Mouse (Mus musculus) hindbrain, postnatal 0 days (tissue): ENCODE results near the gene Zic2. TPM values are rescaled to one million over a fixed set of nuclear protein-coding genes. Genes with fewer than 3 reads are reported as not detected.

Experiments used
- ATAC-seq: fragments of 200-750 bp; cut with Nextera tagmentation; 2 replicates; pipeline ENCODE4 v1.8.0; 2017; ENCODE audit warnings: mild to moderate bottlenecking, moderate TSS enrichment, moderate library complexity
- DNase-seq: peaks from one replicate; pipeline ENCODE4 v3.0.0-alpha.2; 2015; ENCODE audit warnings: low spot score
- H3K27ac ChIP-seq: fragments of 300-500 bp; sonication (generic); 2 replicates; pipeline ENCODE4 v1.5.1; 2014; ENCODE audit warnings: mild to moderate bottlenecking
- H3K27me3 ChIP-seq: fragments of 300-500 bp; sonication (generic); 2 replicates; pipeline ENCODE4 v1.6.1; 2014; ENCODE audit warnings: low read length, mixed read lengths; ENCODE audit not compliant: insufficient read depth
- H3K36me3 ChIP-seq: fragments of 300-500 bp; sonication (generic); 2 replicates; pipeline ENCODE4 v1.6.1; 2014; ENCODE audit warnings: low read length, mixed read lengths; ENCODE audit not compliant: insufficient read depth
- H3K4me1 ChIP-seq: fragments of 300-500 bp; sonication (generic); 2 replicates; pipeline ENCODE4 v1.6.1; 2014; ENCODE audit warnings: antibody characterized with exemption, low read length, mixed read lengths; ENCODE audit not compliant: insufficient read depth
- H3K4me2 ChIP-seq: fragments of 300-500 bp; sonication (generic); 2 replicates; pipeline ENCODE4 v1.6.1; 2014; ENCODE audit warnings: low read depth, mild to moderate bottlenecking, low read length, moderate library complexity, mixed read lengths
- H3K4me3 ChIP-seq: fragments of 300-500 bp; sonication (generic); 2 replicates; pipeline ENCODE4 v1.5.1; 2014; ENCODE audit warnings: low read length
- H3K9ac ChIP-seq: fragments of 300-500 bp; sonication (generic); replicated peaks from 2 replicates; pipeline ENCODE4 v1.6.1; 2014; ENCODE audit warnings: mild to moderate bottlenecking, low read length, moderate library complexity, mixed read lengths
- H3K9me3 ChIP-seq: fragments of 300-500 bp; sonication (generic); 2 replicates; pipeline ENCODE4 v1.6.1; 2016; ENCODE audit warnings: low read length, mixed read lengths
- CTCF ChIP-seq: IDR thresholded peaks from 2 replicates; pipeline ENCODE4 v1.5.1; 2016; ENCODE audit warnings: antibody characterized with exemption, control low read depth, low read depth
- WGBS: fragments of 180-500 bp; shearing (Covaris S2); extraction: QIAGEN DNeasy Blood & Tissue Kit; methylation state at CpG from one replicate; pipeline ENCODE4 v1.1.7; 2014; 5-methylcytosine and 5-hydroxymethylcytosine counted together
- polyA plus RNA-seq: library from polyadenylated mRNA; unstranded; fragments of >200 nt; fragmentation: Nextera tagmentation; extraction: Ambion mirVana; gene quantifications from 2 replicates; pipeline ENCODE4 v1.2.1, GENCODE M21; 2015
- total RNA-seq: library from RNA; depleted of rRNA; stranded (reverse); fragments of >200 nt; gene quantifications from 2 replicates; pipeline ENCODE4 v1.2.3, GENCODE M21; 2014; rRNA removed

Zic2 gene
- total RNA-seq: 234 TPM in 2 replicates
- 35.9 and 40.2 TPM in 2 replicates for polyA plus RNA-seq

GRCm38 (mm10) chr14:122474891-122475556, at the start of gene Zic2:
TSS of gene Zic2 (plus strand) at chr14:122475435.
- Histone ChIP-seq H3K27ac (peak within 1 kb of the TSS; percentile 89), H3K27me3 (0 out of 2 replicates have a peak, but pooled peaks cover 5% of the 10 kb centered on the region), H3K4me1 (no peaks in the 10 kb centered on the region), H3K9ac (peak within 1 kb of the TSS; percentile 89), H3K9me3 (no peaks in the 10 kb centered on the region), H3K4me3 (peak within 1 kb of the TSS; percentile 60), H3K4me2 (peak within 1 kb of the TSS; percentile 68), H3K36me3 (no peaks in the 10 kb centered on the region; the same call in 1 of the 2 replicates)
- 4% methylated on average over 48 of the region's 73 CpGs for WGBS
- no peak for TF ChIP-seq CTCF
- peak; percentile 88 for DNase-seq
- ATAC-seq: peak; percentile 81

- H3K27ac ChIP-seq: peak overlapping the region; percentile 54
- no peak overlapping the region for H3K9ac ChIP-seq
- H3K4me1 ChIP-seq: no peaks in the 10 kb centered on the region; the same call in 1 of the 2 replicates
- ATAC-seq (peak; percentile 44), DNase-seq (no peak)
- no peaks in the 10 kb centered on the region for H3K27me3 ChIP-seq
- no peak for TF ChIP-seq CTCF
- WGBS: 54% methylated on average over 10 of the region's 10 CpGs
- no peaks in the 10 kb centered on the region for H3K9me3 ChIP-seq
- H3K36me3 ChIP-seq: no peaks in the 10 kb centered on the region
- H3K4me2 ChIP-seq: 0 out of 2 replicates have a peak overlapping the region, but pooled peaks have one; percentile 5
- no peak overlapping the region for H3K4me3 ChIP-seq
Measured at GRCm38 (mm10) chr14:122426529-122427203, 48.6 kb upstream of the Zic2 start.

GRCm38 (mm10) chr14:122427204-122427560, 48.1 kb upstream of the Zic2 start:
- DNase-seq (peak; percentile 58), ATAC-seq (peak; percentile 83)
- Histone ChIP-seq H3K4me2 (0 out of 2 replicates have a peak overlapping the region, but pooled peaks have one; percentile 5), H3K27ac (peak overlapping the region; percentile 54), H3K4me1 (no peaks in the 10 kb centered on the region; the same call in 1 of the 2 replicates), H3K9ac (no peak overlapping the region), H3K27me3 (no peaks in the 10 kb centered on the region), H3K9me3 (no peaks in the 10 kb centered on the region), H3K4me3 (no peak overlapping the region), H3K36me3 (no peaks in the 10 kb centered on the region)
- no peak for TF ChIP-seq CTCF
- WGBS: 23% methylated on average over 8 of the region's 8 CpGs

- H3K4me2 ChIP-seq: no peak overlapping the region
- no peak overlapping the region for H3K4me3 ChIP-seq
- ATAC-seq: no peak
- 54% methylated on average over 3 of the region's 3 CpGs for WGBS
- H3K9ac ChIP-seq: no peak overlapping the region
- H3K27ac ChIP-seq: no peak overlapping the region
- H3K36me3 ChIP-seq: no peaks in the 10 kb centered on the region
- no peak for DNase-seq
- no peaks in the 10 kb centered on the region; the same call in 1 of the 2 replicates for H3K4me1 ChIP-seq
- H3K9me3 ChIP-seq: no peaks in the 10 kb centered on the region
- no peaks in the 10 kb centered on the region for H3K27me3 ChIP-seq
- no peak for TF ChIP-seq CTCF
Measured at GRCm38 (mm10) chr14:122427654-122428053, 47.6 kb upstream of the Zic2 start.

- no peak for ATAC-seq
- Histone ChIP-seq H3K9ac (no peak overlapping the region), H3K27me3 (no peaks in the 10 kb centered on the region), H3K36me3 (no peaks in the 10 kb centered on the region), H3K27ac (peak overlapping the region; percentile 15; the same call in 1 of the 2 replicates), H3K4me3 (no peak overlapping the region), H3K4me1 (no peaks in the 10 kb centered on the region), H3K4me2 (no peak overlapping the region), H3K9me3 (no peaks in the 10 kb centered on the region)
- no peak for DNase-seq
- no peak for TF ChIP-seq CTCF
- 54% methylated on average over 3 of the region's 3 CpGs for WGBS
Measured at GRCm38 (mm10) chr14:122432558-122432957, 42.7 kb upstream of the Zic2 start.

GRCm38 (mm10) chr14:122434039-122434438, 41.2 kb upstream of the Zic2 start:
- 86% methylated on average over 10 of the region's 10 CpGs for WGBS
- ATAC-seq: no peak
- no peak for DNase-seq

More at GRCm38 (mm10) chr14:122434039-122434438, 41.2 kb upstream of the Zic2 start:
- Histone ChIP-seq H3K4me3 (no peak overlapping the region), H3K4me1 (no peaks in the 10 kb centered on the region), H3K27me3 (no peaks in the 10 kb centered on the region), H3K36me3 (no peaks in the 10 kb centered on the region), H3K9ac (no peak overlapping the region), H3K4me2 (no peak overlapping the region), H3K27ac (no peak overlapping the region), H3K9me3 (no peaks in the 10 kb centered on the region)
- no peak for TF ChIP-seq CTCF
